Mouse (Mus musculus): ENCODE measurements at regions not wholly inside any gene's neighbourhood (a gene's known extent, or its start where the extent isn't known, plus 50 kb on each side); places are given as distances from the start of the nearest gene placed in this dataset.

GRCm38 (mm10) chr12:77589416-77589815, 351.5 kb downstream of the Fut8 start:
- TF ChIP-seq POLR2A (IDR thresholded peaks at IDR 0.05; ENCODE audit: borderline replicate concordance, extremely low read depth, low read depth, low read length) (no peak), CTCF (IDR thresholded peaks at IDR 0.05; ENCODE audit: insufficient read depth, low read length) (no peak)

Data from lung, adult 2 months (tissue).